ENCODE assay signal across 18 mouse cellular contexts in genomic region chr14:78364822-78365221, GRCm38 (mm10). TPM values are rescaled to one million over a fixed set of nuclear protein-coding genes. Genes with fewer than 3 reads are reported as not detected.
"Had no signal": no experiment of that assay in that cellular context is flagged by ENCODE, and none has a peak within 500 bp of the region (broad histone marks: within the 10 kb centered on the region; RNA-seq: fewer than 3 reads in every experiment).

No protein-coding gene starts in this region.

- H3K27ac ChIP-seq: lung, embryonic 15.5 days; macrophage; midbrain, embryonic 13.5 days; midbrain, embryonic 15.5 days; neural tube, embryonic 12.5 days had no signal

- H3K36me3 ChIP-seq: lung, embryonic 15.5 days; midbrain, embryonic 13.5 days; midbrain, embryonic 15.5 days; neural tube, embryonic 12.5 days had no signal

- H3K4me1 ChIP-seq: lung, embryonic 15.5 days; megakaryocyte, embryonic 14.5 days; midbrain, embryonic 15.5 days; neural tube, embryonic 12.5 days had no signal

- DNase-seq: lung, adult 2 months; lung, postnatal 14 days; lung, postnatal 36 days; right cerebral cortex, postnatal 25 days; right cerebral cortex, postnatal 4 days; spleen, adult 18-20 months; thymus, adult 18-20 months; thymus, postnatal 14 days; thymus, postnatal 36 days had no signal

- H3K9ac ChIP-seq: lung, embryonic 15.5 days; midbrain, embryonic 13.5 days; midbrain, embryonic 15.5 days; neural tube, embryonic 12.5 days had no signal

- H3K9me3 ChIP-seq: lung, embryonic 15.5 days; megakaryocyte, embryonic 14.5 days; midbrain, embryonic 13.5 days; midbrain, embryonic 15.5 days; neural tube, embryonic 12.5 days had no signal

- H3K4me2 ChIP-seq: lung, embryonic 15.5 days; midbrain, embryonic 11.5 days; midbrain, embryonic 13.5 days; midbrain, embryonic 15.5 days; neural tube, embryonic 12.5 days had no signal

- H3K27me3 ChIP-seq: lung, embryonic 15.5 days; megakaryocyte, embryonic 14.5 days; midbrain, embryonic 13.5 days; midbrain, embryonic 15.5 days; neural tube, embryonic 12.5 days had no signal

- H3K4me3 ChIP-seq: lung, embryonic 15.5 days; megakaryocyte, embryonic 14.5 days; midbrain, embryonic 13.5 days; midbrain, embryonic 15.5 days; neural tube, embryonic 12.5 days had no signal

RNA-seq across cellular contexts. Expression of gene Tnfsf11, which starts 57.0 kb away (rescaled TPM):
- total RNA-seq: megakaryocyte progenitor cell, adult 5-6 weeks; monocyte, adult 5-6 weeks had no signal
- polyA plus RNA-seq: macrophage; neural tube, embryonic 12.5 days had no signal
